Mouse (Mus musculus) lung, adult 2 months (tissue): ENCODE data around the gene Mrps18a. TPM values are rescaled to one million over a fixed set of nuclear protein-coding genes. Genes with fewer than 3 reads are reported as not detected.

Experiments used
- DNase-seq: peaks from one replicate; pipeline ENCODE4 v3.0.0; 2022
- H3K4me1 ChIP-seq: fragments of 200-500 bp; 2 replicates; pipeline ENCODE4 v1.6.1; 2011; ENCODE audit warnings: low read length; ENCODE audit not compliant: control insufficient read depth, insufficient read depth
- H3K4me3 ChIP-seq: fragments of 200-500 bp; replicated peaks from 2 replicates; pipeline ENCODE3; 2011; ENCODE audit warnings: low read depth, mild to moderate bottlenecking, control low read depth, low read length; ENCODE audit errors: extremely low read depth
- CTCF ChIP-seq: fragments of 200-500 bp; IDR thresholded peaks from 2 replicates; pipeline ENCODE4 v1.5.1; 2011; ENCODE audit warnings: mild to moderate bottlenecking, low read length, control low read depth; ENCODE audit not compliant: insufficient read depth
- POLR2A ChIP-seq: fragments of 200-500 bp; IDR thresholded peaks from 2 replicates; pipeline ENCODE4 v1.6.1; 2011; ENCODE audit warnings: low read depth, mild to moderate bottlenecking, control low read depth, low read length, borderline replicate concordance; ENCODE audit errors: extremely low read depth
- WGBS: fragments of 180-500 bp; shearing (Covaris S2); methylation state at CpG from one replicate; pipeline ENCODE4 v1.1.7; 2018; 5-methylcytosine and 5-hydroxymethylcytosine counted together
- polyA plus RNA-seq: library from polyadenylated mRNA; depleted of rRNA; stranded (reverse); fragments of >200 nt; gene quantifications from 2 replicates; pipeline ENCODE4 v1.2.3, GENCODE M21; 2012

The Mrps18a gene
- polyA plus RNA-seq, 1 experiment, result 44.9 TPM

DNA sequence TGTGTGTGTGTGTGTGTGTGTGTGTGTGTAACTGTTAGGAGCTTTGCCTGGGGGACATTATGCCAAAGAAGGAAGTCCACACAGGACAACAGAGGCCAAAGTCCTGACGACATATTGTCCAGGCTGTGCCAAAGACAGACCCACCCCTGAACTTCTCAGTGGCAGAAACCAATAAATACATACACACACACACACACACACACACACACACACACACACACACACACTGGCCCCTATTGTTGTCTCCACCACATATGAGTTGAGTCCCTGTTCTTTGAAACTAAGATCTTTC, 34.6 kb upstream of the Mrps18a start:
- 57% methylated on average over 1 of the region's 1 CpGs for WGBS
- Histone ChIP-seq H3K4me1 (peaks cover 16% of the 10 kb centered on the region), H3K4me3 (no peak overlapping the region)
- no peak for DNase-seq
- no peak for TF ChIP-seq POLR2A
- TF ChIP-seq CTCF, result no peak

DNA sequence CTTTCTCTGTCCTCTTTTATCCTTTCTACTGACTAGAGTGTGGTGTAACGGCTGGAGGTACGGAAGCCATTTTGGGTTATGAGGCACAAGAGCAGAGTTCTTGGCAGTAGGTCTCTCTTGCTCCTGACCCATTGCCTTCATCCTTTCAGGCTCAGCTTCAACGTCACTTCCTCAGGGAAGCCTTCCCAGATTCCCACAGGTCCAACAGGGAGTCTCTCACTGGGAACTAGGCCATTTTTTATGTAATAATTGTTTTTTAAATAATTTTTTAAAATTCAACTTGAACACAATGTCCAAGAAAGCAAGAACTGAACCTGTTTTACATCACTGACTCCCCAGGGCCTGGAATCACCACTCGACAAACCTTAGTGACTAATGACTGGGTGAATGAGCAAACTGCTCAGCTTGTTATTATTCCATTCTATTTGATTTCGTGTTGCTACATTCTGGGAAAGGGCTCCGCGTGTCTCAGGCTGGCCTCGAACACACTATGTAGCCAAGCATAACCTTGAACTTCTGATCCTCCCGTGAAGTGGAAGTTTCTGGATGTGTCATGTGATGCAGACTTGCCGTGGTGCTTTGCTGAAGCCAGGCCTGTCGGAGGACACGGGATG, 32.8 kb upstream of the Mrps18a start:
- TF ChIP-seq CTCF (no peak), POLR2A (no peak)
- Histone ChIP-seq H3K4me1 (peaks cover 24% of the 10 kb centered on the region), H3K4me3 (no peak overlapping the region)
- DNase-seq, result no peak
- WGBS, result 83% methylated on average over 12 of the region's 12 CpGs

DNA sequence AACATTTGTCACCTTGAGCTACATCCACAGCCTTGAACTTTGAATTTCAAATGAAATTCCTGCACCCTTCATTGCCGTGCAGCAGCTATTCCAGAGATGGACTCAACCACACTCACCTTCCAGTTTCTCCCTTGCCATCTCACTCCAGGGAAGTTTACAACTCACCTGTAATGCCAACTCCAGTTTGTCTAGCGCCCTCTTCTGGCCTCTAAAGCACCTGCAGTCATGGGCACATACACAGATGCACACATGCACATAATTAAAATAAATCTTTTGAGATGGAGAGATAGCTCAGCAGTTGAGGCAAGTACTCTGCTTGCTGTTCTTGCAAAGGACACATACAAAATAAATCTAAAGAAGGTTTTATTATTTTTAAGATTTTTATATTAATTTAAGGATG, 31.7 kb upstream of the Mrps18a start:
- WGBS, result 68% methylated on average over 2 of the region's 2 CpGs
- DNase-seq, result no peak
- no peak for TF ChIP-seq CTCF
- TF ChIP-seq POLR2A, result no peak
- Histone ChIP-seq H3K4me3 (no peak overlapping the region), H3K4me1 (peaks cover 24% of the 10 kb centered on the region)

DNA sequence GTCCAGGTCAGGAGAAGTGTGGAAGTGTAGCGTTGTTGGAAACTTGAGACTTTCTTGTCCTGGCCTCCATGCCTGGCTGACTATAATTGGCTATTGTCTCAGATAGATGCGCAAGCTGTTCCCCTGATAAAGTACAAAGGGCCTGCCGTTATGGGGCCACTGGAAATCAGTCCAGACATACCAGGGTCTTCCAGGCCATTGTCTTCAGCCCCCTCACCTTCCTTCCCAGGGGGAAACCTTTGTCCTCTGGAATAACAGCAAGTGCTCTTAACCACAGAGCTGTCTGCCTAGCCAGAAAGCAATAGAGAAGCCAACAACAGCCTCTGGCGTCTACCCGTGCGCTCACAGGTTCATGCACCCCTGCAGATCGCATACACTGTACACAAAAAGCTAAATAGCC, 30.4 kb upstream of the Mrps18a start:
- TF ChIP-seq CTCF, result no peak
- TF ChIP-seq POLR2A, result no peak

DNA sequence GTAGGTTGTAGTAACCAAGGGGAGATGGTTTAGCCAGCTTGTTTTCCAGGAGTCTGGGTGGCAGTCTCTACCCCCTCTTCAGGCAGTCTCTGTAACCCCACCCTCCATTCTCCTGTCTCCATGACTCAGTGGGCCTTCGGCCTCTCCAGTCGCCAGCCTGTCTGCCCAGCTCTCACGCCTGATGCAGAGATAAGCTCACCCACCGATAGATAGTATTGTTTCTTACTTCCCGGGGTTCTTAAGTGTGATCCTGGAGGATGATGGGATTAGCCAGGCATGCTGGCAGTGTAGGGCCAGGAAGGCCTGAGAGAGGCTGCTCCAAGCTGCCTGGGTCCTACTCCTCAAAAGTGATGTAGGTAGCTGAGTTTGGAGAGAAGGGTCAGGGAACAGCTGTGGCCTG, 29.7 kb upstream of the Mrps18a start:
- WGBS, result 38% methylated on average over 5 of the region's 5 CpGs
- DNase-seq, result no peak
- no peak overlapping the region for H3K4me3 ChIP-seq
- TF ChIP-seq CTCF (no peak), POLR2A (no peak; the same call in 1 of the 2 replicates)
- peaks cover 18% of the 10 kb centered on the region for H3K4me1 ChIP-seq

More for the DNA sequence above, 30.4 kb upstream of the Mrps18a start:
- no peak for DNase-seq
- Histone ChIP-seq H3K4me3 (no peak overlapping the region), H3K4me1 (peaks cover 18% of the 10 kb centered on the region)
- WGBS, result 55% methylated on average over 7 of the region's 7 CpGs

DNA sequence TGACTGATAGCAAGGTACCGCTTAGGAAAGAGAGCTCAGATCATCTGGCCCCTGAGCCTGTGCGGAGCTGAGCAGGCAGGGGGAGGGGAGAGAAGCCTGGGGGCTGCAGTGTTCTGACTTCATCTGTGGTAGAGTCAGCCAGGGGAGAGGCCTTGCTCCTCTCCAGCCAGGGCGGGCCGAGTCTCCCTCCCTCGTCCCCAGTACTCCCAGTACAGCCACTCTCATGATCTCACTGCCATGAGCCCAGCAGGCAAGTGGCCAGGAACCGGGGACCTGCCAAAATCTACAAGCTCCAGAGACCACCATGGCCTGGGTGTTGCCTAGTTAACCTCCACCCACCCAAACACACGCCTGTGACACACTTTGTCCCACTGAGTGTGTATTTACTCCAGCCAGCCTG, 29.1 kb upstream of the Mrps18a start:
- no peak overlapping the region for H3K4me3 ChIP-seq
- TF ChIP-seq CTCF (no peak), POLR2A (no peak)
- 49% methylated on average over 7 of the region's 7 CpGs for WGBS
- DNase-seq, result no peak
- peaks cover 18% of the 10 kb centered on the region for H3K4me1 ChIP-seq

DNA sequence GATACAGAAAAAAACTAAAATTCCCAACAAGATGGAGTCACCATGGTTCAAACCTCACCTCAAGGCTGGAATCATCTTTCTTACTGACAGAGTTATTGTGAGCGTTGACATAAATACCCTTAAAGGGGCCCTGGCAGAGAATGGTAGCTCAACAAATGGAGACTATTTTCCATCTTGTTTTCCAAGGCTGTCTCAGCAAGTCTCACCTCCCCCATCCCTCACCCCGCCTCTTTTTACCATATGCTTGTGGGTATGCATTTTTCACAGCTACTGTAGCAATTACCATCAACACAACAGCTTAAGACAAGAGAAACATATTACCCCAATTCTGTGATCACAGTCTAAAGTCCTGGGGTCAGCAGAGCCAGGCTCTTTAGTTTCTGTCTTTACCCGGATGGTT, 27.4 kb upstream of the Mrps18a start:
- DNase-seq, result no peak
- Histone ChIP-seq H3K4me1 (peaks cover 18% of the 10 kb centered on the region), H3K4me3 (no peak overlapping the region)
- WGBS, result 69% methylated on average over 3 of the region's 3 CpGs
- TF ChIP-seq POLR2A (no peak), CTCF (no peak)

DNA sequence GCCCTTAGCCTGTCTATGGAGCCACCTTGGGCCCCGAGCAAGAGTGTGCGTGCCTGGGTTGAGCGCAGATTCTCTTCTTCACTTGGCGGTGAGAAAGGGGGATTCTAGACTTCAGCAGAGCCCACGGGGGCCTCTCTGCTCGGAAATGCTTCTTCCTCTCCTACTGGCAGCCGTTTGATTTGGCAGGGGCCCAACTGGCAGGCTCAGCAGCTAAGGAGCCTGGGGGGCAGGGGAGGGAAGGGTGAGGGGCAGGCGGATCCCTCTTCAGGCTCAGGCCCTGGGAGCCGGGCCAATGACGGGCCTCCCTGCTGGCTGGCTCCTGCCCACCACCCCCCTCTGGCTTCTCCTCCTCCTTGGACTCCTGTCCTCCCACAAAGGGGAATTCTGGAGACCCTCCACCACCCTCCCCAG, 26.7 kb upstream of the Mrps18a start:
- Histone ChIP-seq H3K4me1 (peaks cover 18% of the 10 kb centered on the region), H3K4me3 (peak overlapping the region; percentile 6)
- DNase-seq, result peak; percentile 77
- 3% methylated on average over 10 of the region's 10 CpGs for WGBS
- TF ChIP-seq CTCF, result no peak
- TF ChIP-seq POLR2A, result no peak

DNA sequence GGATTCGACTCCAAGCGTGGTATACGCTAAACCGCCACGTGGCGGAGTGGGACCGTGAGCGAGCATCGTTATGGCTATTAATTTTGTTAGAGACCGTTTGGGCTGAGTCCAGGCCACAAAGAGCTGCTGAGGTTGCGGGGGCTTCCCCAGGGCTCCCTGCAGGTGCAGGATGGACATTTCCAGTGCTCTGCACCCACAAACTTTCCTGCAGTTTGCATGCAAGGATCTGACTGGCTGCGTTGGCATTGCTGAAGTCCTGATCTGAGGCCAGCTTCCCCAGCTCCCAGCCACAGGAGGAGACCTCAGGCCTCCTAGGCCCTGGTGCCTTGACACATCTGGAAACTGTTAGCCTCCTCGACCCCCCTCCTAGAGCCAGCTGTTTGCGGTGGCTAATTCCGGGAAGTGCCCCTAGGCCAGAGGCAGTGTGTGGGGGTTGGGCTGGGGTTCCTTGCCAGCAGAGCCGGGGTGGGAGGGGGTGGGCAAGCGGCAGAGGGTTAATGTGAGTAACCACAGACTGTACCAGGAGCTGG, 24.4 kb upstream of the Mrps18a start:
- no peak overlapping the region for H3K4me3 ChIP-seq
- WGBS, result 55% methylated on average over 17 of the region's 17 CpGs
- TF ChIP-seq POLR2A, result no peak
- no peak for TF ChIP-seq CTCF
- H3K4me1 ChIP-seq, result peaks cover 13% of the 10 kb centered on the region
- no peak for DNase-seq

DNA sequence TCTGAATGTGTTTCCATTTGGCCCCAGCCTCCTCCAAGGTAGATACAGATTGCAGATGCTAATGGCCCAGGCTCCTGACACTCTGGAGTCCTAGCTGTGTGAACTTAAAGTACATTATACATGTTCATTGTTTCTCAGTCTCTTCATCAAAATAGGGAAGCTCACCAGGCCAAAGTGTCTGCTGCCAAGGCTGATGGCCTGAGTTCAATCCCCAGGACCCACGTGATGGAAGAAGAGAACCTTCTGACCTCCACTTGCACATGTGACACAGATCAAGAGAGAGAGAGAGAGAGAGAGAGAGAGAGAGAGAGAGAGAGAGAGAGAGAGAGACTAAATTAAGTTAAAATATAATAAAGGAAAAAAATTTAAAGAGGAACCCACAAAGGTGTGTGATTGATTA, 19.4 kb upstream of the Mrps18a start:
- TF ChIP-seq POLR2A, result no peak
- no peak for TF ChIP-seq CTCF
- Histone ChIP-seq H3K4me1 (peaks cover 3% of the 10 kb centered on the region; the same call in 1 of the 2 replicates), H3K4me3 (no peak overlapping the region)
- no peak for DNase-seq
- WGBS, result 75% methylated on average over 1 of the region's 1 CpGs

DNA sequence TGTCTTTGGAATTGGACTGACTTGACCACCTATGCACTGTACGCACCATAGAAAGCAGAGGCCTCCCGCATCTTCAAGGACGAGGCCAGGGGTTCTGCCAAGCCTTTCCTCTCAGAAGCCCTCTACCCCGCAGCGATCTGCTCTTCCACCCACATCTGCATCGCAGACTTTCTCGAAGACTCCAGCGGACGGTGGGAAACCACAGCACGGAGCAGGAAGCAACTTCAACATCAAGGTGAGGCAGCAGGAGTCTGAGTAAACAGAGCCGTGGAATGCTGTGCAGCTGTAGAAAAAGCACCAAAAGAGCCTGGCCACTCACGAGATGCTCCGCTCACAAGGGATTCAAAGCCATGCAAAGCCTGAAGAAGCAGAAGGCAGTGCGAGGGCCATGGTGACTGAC, 18.9 kb upstream of the Mrps18a start:
- Histone ChIP-seq H3K4me1 (peaks cover 3% of the 10 kb centered on the region; the same call in 1 of the 2 replicates), H3K4me3 (no peak overlapping the region)
- 71% methylated on average over 14 of the region's 14 CpGs for WGBS
- no peak for DNase-seq
- TF ChIP-seq CTCF (no peak), POLR2A (no peak)
